Mouse (Mus musculus): ENCODE data around the gene Ifi203.
"Not testable (repeated sequence)": the region's sequence is repeated elsewhere in the genome, so short reads cannot be mapped to it uniquely, and the experiment has no call there.

GRCm38 (mm10) chr1:173887026-173887787 is 55.3 kb downstream of the Ifi203 start:
- TF ChIP-seq CTCF, POLR2A (IDR thresholded peaks at IDR 0.05; ENCODE audit: extremely low read depth, insufficient read depth, low read length): not testable (repeated sequence)
